Mouse (Mus musculus): ENCODE measurements at regions not wholly inside any gene's neighbourhood (a gene's known extent, or its start where the extent isn't known, plus 50 kb on each side); places are given as distances from the start of the nearest gene placed in this dataset.

GRCm38 (mm10) chr10:68371785-68372184 is 93.2 kb upstream of the Arid5b start:
- TF ChIP-seq POLR2A (IDR thresholded peaks at IDR 0.05; ENCODE audit: insufficient read depth, low read length), result no peak
- no peak for TF ChIP-seq CTCF (IDR thresholded peaks at IDR 0.05; ENCODE audit: low read depth, low read length)

Measured in ES-Bruce4 (cell line).